Mouse (Mus musculus) stomach, postnatal 0 days (tissue): ENCODE measurements around the gene Grm1. TPM values are rescaled to one million over a fixed set of nuclear protein-coding genes. Genes with fewer than 3 reads are reported as not detected.

ENCODE experiments used
- ATAC-seq: fragments of 200-750 bp; cut with Nextera tagmentation; 2 replicates; pipeline ENCODE4 v1.8.0; 2017; ENCODE audit not compliant: low FRiP score, low TSS enrichment
- DNase-seq: peaks from one replicate; pipeline ENCODE4 v3.0.0-alpha.2; 2016; ENCODE audit warnings: low spot score
- H3K27ac ChIP-seq: fragments of 300-500 bp; sonication (generic); replicated peaks from 2 replicates; pipeline ENCODE4 v1.5.1; 2014; ENCODE audit warnings: mild to moderate bottlenecking, control low read depth
- H3K27me3 ChIP-seq: fragments of 300-500 bp; sonication (generic); 2 replicates; pipeline ENCODE4 v1.6.1; 2014; ENCODE audit warnings: low read length; ENCODE audit not compliant: control insufficient read depth, insufficient read depth
- H3K36me3 ChIP-seq: fragments of 300-500 bp; sonication (generic); 2 replicates; pipeline ENCODE4 v1.6.1; 2014; ENCODE audit warnings: low read length, mixed read lengths; ENCODE audit not compliant: control insufficient read depth, insufficient read depth
- H3K4me1 ChIP-seq: fragments of 300-500 bp; sonication (generic); replicated peaks from 2 replicates; pipeline ENCODE4 v1.6.1; 2014; ENCODE audit warnings: antibody characterized with exemption; ENCODE audit not compliant: control insufficient read depth, insufficient read depth
- H3K4me2 ChIP-seq: fragments of 300-500 bp; sonication (generic); replicated peaks from 2 replicates; pipeline ENCODE4 v1.6.1; 2014; ENCODE audit warnings: low read depth, mild to moderate bottlenecking, control low read depth, moderate library complexity
- H3K4me3 ChIP-seq: fragments of 300-500 bp; sonication (generic); 2 replicates; pipeline ENCODE4 v1.5.1; 2014; ENCODE audit warnings: low read depth, low read length, control low read depth
- H3K9ac ChIP-seq: fragments of 300-500 bp; sonication (generic); 2 replicates; pipeline ENCODE4 v1.6.1; 2014; ENCODE audit warnings: mild to moderate bottlenecking, low read length, control low read depth, mixed read lengths
- H3K9me3 ChIP-seq: fragments of 300-500 bp; sonication (generic); 2 replicates; pipeline ENCODE4 v1.6.1; 2016; ENCODE audit warnings: low read length; ENCODE audit not compliant: control insufficient read depth
- CTCF ChIP-seq: IDR thresholded peaks from 2 replicates; pipeline ENCODE4 v1.5.1; 2016; ENCODE audit warnings: antibody characterized with exemption, low read depth, mild to moderate bottlenecking, moderate library complexity
- EP300 ChIP-seq: optimal IDR thresholded peaks from 2 replicates; pipeline ENCODE3; 2016; ENCODE audit warnings: antibody characterized with exemption
- WGBS: fragments of 180-500 bp; shearing (Covaris S2); extraction: QIAGEN DNeasy Blood & Tissue Kit; methylation state at CpG from one replicate; pipeline ENCODE4 v1.1.7; 2014; 5-methylcytosine and 5-hydroxymethylcytosine counted together
- polyA plus RNA-seq: library from polyadenylated mRNA; unstranded; fragments of >200 nt; fragmentation: Nextera tagmentation; extraction: Ambion mirVana; gene quantifications from 2 replicates; pipeline ENCODE4 v1.2.1, GENCODE M21; 2015

The Grm1 gene
- polyA plus RNA-seq, 1 experiment from 2014 or later: not detected

DNA sequence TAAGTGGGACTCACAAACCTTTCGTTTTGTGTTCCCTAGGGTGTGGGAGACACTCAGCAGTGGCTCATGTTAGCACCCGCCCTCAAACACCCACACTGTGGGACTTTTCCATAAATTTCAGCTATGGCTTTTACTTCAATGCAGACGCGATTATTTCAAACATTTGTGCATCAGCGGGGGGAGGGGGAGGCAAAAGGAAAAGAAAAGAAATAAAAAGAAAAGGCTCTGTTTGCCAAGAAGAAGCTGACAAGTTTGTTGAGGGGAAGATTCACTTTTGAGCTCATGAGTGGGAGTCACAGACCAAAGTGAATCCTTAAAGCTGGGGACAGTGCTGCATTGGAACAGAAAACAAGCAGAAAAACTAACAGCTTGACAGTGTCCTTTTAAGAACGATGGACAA lies 384.7 kb downstream of the Grm1 start:
- no peaks in the 10 kb centered on the region for H3K4me1 ChIP-seq
- no peaks in the 10 kb centered on the region for H3K27me3 ChIP-seq
- no peak overlapping the region for H3K4me3 ChIP-seq
- no peak overlapping the region for H3K4me2 ChIP-seq
- ATAC-seq (no peak), DNase-seq (no peak)
- H3K27ac ChIP-seq: no peak overlapping the region
- no peaks in the 10 kb centered on the region for H3K36me3 ChIP-seq
- 59% methylated on average over 6 of the region's 6 CpGs for WGBS
- H3K9ac ChIP-seq: no peak overlapping the region
- TF ChIP-seq EP300: no peak
- no peak for TF ChIP-seq CTCF
- H3K9me3 ChIP-seq: no peaks in the 10 kb centered on the region

DNA sequence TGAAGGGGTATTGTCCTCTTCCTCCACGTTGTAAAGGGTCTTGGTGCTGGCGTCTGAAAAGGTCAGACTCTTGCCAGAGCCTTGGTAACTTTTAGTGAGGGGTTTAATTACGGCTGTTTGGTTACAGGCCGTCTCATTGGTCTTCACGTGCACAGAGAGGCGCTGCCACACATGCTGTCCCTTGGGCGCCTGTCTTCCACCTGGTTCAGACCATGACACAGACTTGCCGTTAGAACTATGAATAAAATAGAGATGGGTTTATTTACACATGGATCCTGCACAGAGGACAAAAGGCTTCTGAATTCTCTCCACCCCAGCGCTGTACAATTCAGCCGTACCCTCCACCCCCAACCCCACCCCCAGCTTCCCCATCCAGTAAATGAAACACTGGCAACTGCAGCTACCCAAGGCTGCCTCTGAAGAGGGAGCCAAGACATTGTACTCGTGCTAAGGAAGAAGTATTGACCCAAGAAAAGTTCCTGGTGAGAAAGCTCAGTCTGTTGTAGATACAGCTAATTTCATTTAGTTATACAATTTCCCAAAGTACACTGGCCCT lies 392.4 kb downstream of the Grm1 start:
- ATAC-seq: no peak
- Histone ChIP-seq H3K4me1 (no peaks in the 10 kb centered on the region), H3K9me3 (no peaks in the 10 kb centered on the region), H3K36me3 (no peaks in the 10 kb centered on the region), H3K27me3 (no peaks in the 10 kb centered on the region), H3K4me2 (peak overlapping the region; percentile 78), H3K4me3 (peak overlapping the region; percentile 32), H3K27ac (no peak overlapping the region), H3K9ac (peak overlapping the region; percentile 43; the same call in 1 of the 2 replicates)
- WGBS: 21% methylated on average over 11 of the region's 11 CpGs
- no peak for TF ChIP-seq CTCF
- no peak for DNase-seq

DNA sequence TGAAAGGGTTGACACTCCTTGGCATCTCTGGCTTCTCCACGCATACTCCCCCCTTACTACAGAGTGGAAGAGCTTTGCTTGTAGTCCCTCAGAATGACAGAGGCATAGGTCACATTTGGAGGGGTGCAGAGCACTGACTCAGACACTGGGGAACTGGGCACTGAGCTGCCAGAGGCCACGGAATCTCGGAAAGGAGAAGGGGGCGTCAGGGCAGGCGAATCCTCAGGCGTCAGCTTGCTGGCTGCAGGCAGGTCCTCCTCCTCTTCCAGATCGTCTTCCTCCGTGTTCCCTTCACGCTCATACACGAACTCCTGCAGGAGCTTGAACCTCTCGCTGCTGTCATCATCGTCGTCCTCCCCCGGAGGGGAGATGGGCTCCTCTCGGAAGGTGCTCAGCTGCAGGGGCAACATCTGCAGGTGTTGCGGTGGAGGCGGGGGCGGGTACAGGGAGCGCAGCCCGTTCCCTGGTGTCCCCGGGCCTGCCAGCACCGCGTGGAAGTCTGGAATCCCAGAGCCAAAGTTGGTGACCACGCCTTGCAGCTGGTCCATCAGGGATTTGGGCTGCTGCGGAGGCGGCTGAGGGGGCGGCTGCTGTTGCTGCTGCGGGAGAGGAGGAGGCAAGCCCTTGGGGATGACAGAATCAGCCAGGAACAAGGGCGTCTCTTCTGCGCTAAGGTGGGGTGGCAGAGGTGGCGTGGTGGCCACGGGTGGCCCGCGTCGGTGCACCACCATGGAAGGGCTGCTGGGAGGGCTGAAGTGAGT lies 393.1 kb downstream of the Grm1 start:
- WGBS: 3% methylated on average over 31 of the region's 35 CpGs
- peak overlapping the region; percentile 43; the same call in 1 of the 2 replicates for H3K9ac ChIP-seq

DNA sequence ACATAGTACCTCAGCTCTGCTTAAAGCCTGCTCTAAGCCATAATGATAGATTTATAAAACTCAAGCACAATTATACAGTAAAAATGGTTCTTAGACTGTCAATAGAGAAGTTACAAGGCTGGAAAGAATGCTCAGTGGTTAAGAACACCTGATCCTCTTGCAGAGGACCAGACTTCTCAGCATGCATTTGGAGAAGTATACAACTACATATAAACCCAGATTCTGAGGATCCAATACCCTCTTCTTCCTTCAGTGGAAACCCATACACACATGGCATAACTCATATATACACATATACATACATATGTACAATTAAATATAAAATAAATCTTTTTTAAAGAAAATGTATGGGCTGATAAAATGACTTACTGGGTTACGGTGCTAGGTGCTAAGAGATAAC lies 401.1 kb downstream of the Grm1 start, which contains the start of gene Gm10944:
Gene Gm10944 (plus strand): TSS at position 301 of the 400 bp plus-strand sequence.
- no peaks in the 10 kb centered on the region for H3K9me3 ChIP-seq
- no peak for ATAC-seq
- no peak within 1 kb of the TSS for H3K9ac ChIP-seq
- no peak within 1 kb of the TSS for H3K4me2 ChIP-seq
- TF ChIP-seq EP300: no peak
- no peak for TF ChIP-seq CTCF
- H3K36me3 ChIP-seq: no peaks in the 10 kb centered on the region
- no peaks in the 10 kb centered on the region for H3K4me1 ChIP-seq
- no peaks in the 10 kb centered on the region for H3K27me3 ChIP-seq
- WGBS: 100% methylated on average over 1 of the region's 1 CpGs
- no peak within 1 kb of the TSS for H3K27ac ChIP-seq
- H3K4me3 ChIP-seq: no peak within 1 kb of the TSS
- DNase-seq: no peak

More for the DNA sequence above, 393.1 kb downstream of the Grm1 start:
- no peak overlapping the region for H3K27ac ChIP-seq
- no peaks in the 10 kb centered on the region for H3K36me3 ChIP-seq
- no peak for TF ChIP-seq EP300
- no peak for TF ChIP-seq CTCF
- ATAC-seq: no peak
- peak; percentile 14 for DNase-seq
- no peaks in the 10 kb centered on the region for H3K27me3 ChIP-seq
- peak overlapping the region; percentile 78 for H3K4me2 ChIP-seq
- H3K9me3 ChIP-seq: no peaks in the 10 kb centered on the region
- H3K4me1 ChIP-seq: no peaks in the 10 kb centered on the region
- H3K4me3 ChIP-seq: peak overlapping the region; percentile 32

DNA sequence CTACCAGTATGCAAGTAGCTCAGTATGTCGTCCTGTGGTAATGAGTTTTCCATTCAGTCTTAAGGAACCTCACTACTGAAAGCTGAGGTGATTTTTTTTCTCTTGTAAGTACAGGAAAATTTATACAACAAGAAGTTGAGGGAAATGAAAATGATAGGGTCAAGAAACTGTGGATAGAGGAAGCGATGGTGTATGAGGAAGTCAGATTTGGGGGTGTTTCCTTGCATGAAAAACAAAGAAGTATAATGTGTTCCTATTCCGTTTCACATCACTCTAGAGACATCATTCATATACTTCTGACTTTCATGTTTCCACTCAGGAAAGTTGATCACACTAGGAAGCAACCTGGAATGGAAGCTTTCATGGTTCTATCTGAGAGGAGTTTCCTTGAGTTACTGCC lies 422.2 kb downstream of the Grm1 start:
- TF ChIP-seq CTCF (no peak), EP300 (no peak)
- Histone ChIP-seq H3K9me3 (no peaks in the 10 kb centered on the region), H3K4me1 (no peaks in the 10 kb centered on the region), H3K27me3 (no peaks in the 10 kb centered on the region), H3K36me3 (no peaks in the 10 kb centered on the region), H3K9ac (no peak overlapping the region), H3K27ac (no peak overlapping the region), H3K4me3 (no peak overlapping the region), H3K4me2 (no peak overlapping the region)
- ATAC-seq (no peak), DNase-seq (no peak)
- 72% methylated on average over 3 of the region's 3 CpGs for WGBS

DNA sequence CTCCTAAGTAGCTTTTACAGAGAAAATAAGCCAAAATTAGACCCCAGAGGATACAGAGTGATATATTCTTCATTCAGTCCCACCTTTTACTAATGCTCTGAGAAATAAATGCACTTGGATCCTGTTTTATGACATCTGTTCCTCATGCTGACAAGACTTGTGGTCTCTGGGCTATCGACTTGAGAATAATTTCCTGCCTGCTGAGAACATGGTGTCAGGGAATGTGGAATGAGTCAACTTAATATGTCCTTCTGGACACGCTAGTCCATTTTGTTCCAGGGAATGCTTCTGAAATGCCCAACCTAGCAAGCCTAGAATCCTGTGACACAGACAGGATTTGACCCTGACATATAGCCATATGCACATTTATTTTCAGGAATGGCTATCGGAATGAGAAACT lies 423.0 kb downstream of the Grm1 start:
- no peak for TF ChIP-seq CTCF
- TF ChIP-seq EP300: no peak
- Histone ChIP-seq H3K4me1 (no peaks in the 10 kb centered on the region), H3K27me3 (no peaks in the 10 kb centered on the region), H3K9me3 (no peaks in the 10 kb centered on the region), H3K4me2 (no peak overlapping the region), H3K36me3 (no peaks in the 10 kb centered on the region), H3K9ac (no peak overlapping the region), H3K27ac (no peak overlapping the region), H3K4me3 (no peak overlapping the region)
- ATAC-seq: no peak
- no peak for DNase-seq
- 80% methylated on average over 3 of the region's 3 CpGs for WGBS
